Mouse (Mus musculus) forebrain, embryonic 10.5 days (tissue): ENCODE measurements around the gene Nabp1. TPM values are rescaled to one million over a fixed set of nuclear protein-coding genes. Genes with fewer than 3 reads are reported as not detected.
A peak's percentile ranks its signal among the peaks of the same experiment; 100 is the strongest.

Experiments
- DNase-seq: peaks from one replicate; pipeline ENCODE4 v3.0.0-alpha.2; 2017; ENCODE audit warnings: low spot score; ENCODE audit errors: extremely low spot score
- H3K27ac ChIP-seq: fragments of 300-500 bp; sonication (generic); 2 replicates; pipeline ENCODE4 v1.5.1; 2016; ENCODE audit warnings: mild to moderate bottlenecking
- H3K27me3 ChIP-seq: fragments of 300-500 bp; sonication (generic); 2 replicates; pipeline ENCODE4 v1.6.1; 2016; ENCODE audit warnings: mild to moderate bottlenecking; ENCODE audit not compliant: poor library complexity, severe bottlenecking
- H3K36me3 ChIP-seq: fragments of 300-500 bp; sonication (generic); replicated peaks from 2 replicates; pipeline ENCODE4 v1.6.1; 2016; ENCODE audit warnings: mild to moderate bottlenecking, moderate library complexity
- H3K4me1 ChIP-seq: fragments of 300-500 bp; sonication (generic); 2 replicates; pipeline ENCODE4 v1.6.1; 2016
- H3K4me3 ChIP-seq: fragments of 300-500 bp; sonication (generic); 2 replicates; pipeline ENCODE4 v1.5.1; 2016; ENCODE audit warnings: mild to moderate bottlenecking, moderate library complexity
- H3K9me3 ChIP-seq: fragments of 300-500 bp; sonication (generic); 2 replicates; pipeline ENCODE4 v1.6.1; 2016; ENCODE audit warnings: mild to moderate bottlenecking, moderate library complexity
- WGBS: fragments of 180-500 bp; shearing (Covaris S2); methylation state at CpG from one replicate; pipeline ENCODE4 v1.1.7; 2016; 5-methylcytosine and 5-hydroxymethylcytosine counted together
- polyA plus RNA-seq: library from polyadenylated mRNA; unstranded; fragments of >200 nt; fragmentation: Nextera tagmentation; extraction: Ambion mirVana; gene quantifications from 2 replicates; pipeline ENCODE4 v1.2.1, GENCODE M21; 2016

The Nabp1 gene
- 8.9 and 9.7 TPM in 2 replicates for polyA plus RNA-seq

GRCm38 (mm10) chr1:51478262-51479026, at the start of gene Nabp1:
TSS of gene Nabp1 (minus strand) at chr1:51478425.
- peak; percentile 97 for DNase-seq
- H3K27me3 ChIP-seq, result peaks cover 9% of the 10 kb centered on the region; the same call in 1 of the 2 replicates
- peak within 1 kb of the TSS; percentile 71 for H3K4me3 ChIP-seq
- WGBS, result under 1% methylated on average over 51 of the region's 51 CpGs
- H3K36me3 ChIP-seq, result no peaks in the 10 kb centered on the region
- peaks cover 13% of the 10 kb centered on the region for H3K4me1 ChIP-seq
- peak within 1 kb of the TSS; percentile 88 for H3K27ac ChIP-seq
- no peaks in the 10 kb centered on the region for H3K9me3 ChIP-seq

GRCm38 (mm10) chr1:51525563-51526265, 47.5 kb upstream of the Nabp1 start:
- Histone ChIP-seq H3K4me1 (peaks cover 11% of the 10 kb centered on the region), H3K4me3 (no peak overlapping the region), H3K9me3 (no peaks in the 10 kb centered on the region), H3K27me3 (no peaks in the 10 kb centered on the region), H3K36me3 (no peaks in the 10 kb centered on the region), H3K27ac (no peak overlapping the region)
- WGBS, result 69% methylated on average over 1 of the region's 1 CpGs
- no peak for DNase-seq

GRCm38 (mm10) chr1:51521651-51522050, 43.4 kb upstream of the Nabp1 start:
- H3K27ac ChIP-seq, result no peak overlapping the region
- no peaks in the 10 kb centered on the region for H3K27me3 ChIP-seq
- no peaks in the 10 kb centered on the region for H3K36me3 ChIP-seq
- no peak for DNase-seq
- WGBS, result 88% methylated on average over 8 of the region's 8 CpGs
- H3K4me1 ChIP-seq, result no peaks in the 10 kb centered on the region
- no peaks in the 10 kb centered on the region for H3K9me3 ChIP-seq
- no peak overlapping the region for H3K4me3 ChIP-seq

- Histone ChIP-seq H3K36me3 (no peaks in the 10 kb centered on the region), H3K27me3 (no peaks in the 10 kb centered on the region), H3K9me3 (no peaks in the 10 kb centered on the region), H3K4me3 (no peak overlapping the region), H3K4me1 (no peaks in the 10 kb centered on the region; the same call in 1 of the 2 replicates), H3K27ac (no peak overlapping the region)
- WGBS, result 87% methylated on average over 5 of the region's 5 CpGs
- no peak for DNase-seq
Measured at GRCm38 (mm10) chr1:51520246-51520780, 42.1 kb upstream of the Nabp1 start.

GRCm38 (mm10) chr1:51519112-51519511, 40.9 kb upstream of the Nabp1 start:
- no peaks in the 10 kb centered on the region for H3K36me3 ChIP-seq
- 94% methylated on average over 3 of the region's 3 CpGs for WGBS
- no peak for DNase-seq

GRCm38 (mm10) chr1:51515625-51516024, 37.4 kb upstream of the Nabp1 start:
- WGBS, result 72% methylated on average over 2 of the region's 2 CpGs
- H3K4me3 ChIP-seq, result no peak overlapping the region
- no peak for DNase-seq
- no peaks in the 10 kb centered on the region for H3K27me3 ChIP-seq
- no peaks in the 10 kb centered on the region for H3K9me3 ChIP-seq
- H3K4me1 ChIP-seq, result no peaks in the 10 kb centered on the region; the same call in 1 of the 2 replicates
- no peak overlapping the region for H3K27ac ChIP-seq
- no peaks in the 10 kb centered on the region for H3K36me3 ChIP-seq

More at GRCm38 (mm10) chr1:51519112-51519511, 40.9 kb upstream of the Nabp1 start:
- Histone ChIP-seq H3K27me3 (no peaks in the 10 kb centered on the region), H3K27ac (no peak overlapping the region), H3K4me1 (no peaks in the 10 kb centered on the region; the same call in 1 of the 2 replicates), H3K4me3 (no peak overlapping the region), H3K9me3 (no peaks in the 10 kb centered on the region)

GRCm38 (mm10) chr1:51515041-51515440, 36.8 kb upstream of the Nabp1 start:
- WGBS, result 83% methylated on average over 3 of the region's 3 CpGs
- H3K4me1 ChIP-seq, result peaks cover under 1% of the 10 kb centered on the region; the same call in 1 of the 2 replicates
- H3K9me3 ChIP-seq, result no peaks in the 10 kb centered on the region
- H3K27me3 ChIP-seq, result no peaks in the 10 kb centered on the region
- no peak overlapping the region for H3K27ac ChIP-seq
- no peak for DNase-seq
- H3K36me3 ChIP-seq, result no peaks in the 10 kb centered on the region
- H3K4me3 ChIP-seq, result no peak overlapping the region

GRCm38 (mm10) chr1:51514379-51514778, 36.2 kb upstream of the Nabp1 start:
- DNase-seq, result no peak
- 94% methylated on average over 2 of the region's 2 CpGs for WGBS
- H3K36me3 ChIP-seq, result no peaks in the 10 kb centered on the region
- H3K4me3 ChIP-seq, result no peak overlapping the region
- no peaks in the 10 kb centered on the region for H3K27me3 ChIP-seq
- no peak overlapping the region for H3K27ac ChIP-seq
- peaks cover 7% of the 10 kb centered on the region for H3K4me1 ChIP-seq
- no peaks in the 10 kb centered on the region for H3K9me3 ChIP-seq

- Histone ChIP-seq H3K4me1 (peaks cover 19% of the 10 kb centered on the region), H3K27ac (no peak overlapping the region), H3K4me3 (no peak overlapping the region), H3K27me3 (no peaks in the 10 kb centered on the region), H3K9me3 (no peaks in the 10 kb centered on the region), H3K36me3 (no peaks in the 10 kb centered on the region)
- no peak for DNase-seq
- 88% methylated on average over 7 of the region's 7 CpGs for WGBS
Measured at GRCm38 (mm10) chr1:51513059-51513713, 35.0 kb upstream of the Nabp1 start.

GRCm38 (mm10) chr1:51512326-51512725, 34.1 kb upstream of the Nabp1 start:
- Histone ChIP-seq H3K27me3 (no peaks in the 10 kb centered on the region), H3K9me3 (no peaks in the 10 kb centered on the region), H3K4me3 (no peak overlapping the region), H3K27ac (no peak overlapping the region), H3K4me1 (peaks cover 19% of the 10 kb centered on the region), H3K36me3 (no peaks in the 10 kb centered on the region)
- no peak for DNase-seq
- WGBS, result 95% methylated on average over 2 of the region's 2 CpGs

GRCm38 (mm10) chr1:51509776-51510175, 31.6 kb upstream of the Nabp1 start:
- Histone ChIP-seq H3K27ac (no peak overlapping the region), H3K4me1 (peaks cover 19% of the 10 kb centered on the region), H3K4me3 (no peak overlapping the region), H3K36me3 (no peaks in the 10 kb centered on the region), H3K27me3 (no peaks in the 10 kb centered on the region), H3K9me3 (no peaks in the 10 kb centered on the region)
- DNase-seq, result no peak
- 79% methylated on average over 8 of the region's 8 CpGs for WGBS

- 5% methylated on average over 7 of the region's 7 CpGs for WGBS
- no peak overlapping the region for H3K4me3 ChIP-seq
- peaks cover 19% of the 10 kb centered on the region for H3K4me1 ChIP-seq
- no peaks in the 10 kb centered on the region for H3K27me3 ChIP-seq
- H3K36me3 ChIP-seq, result no peaks in the 10 kb centered on the region
- peak; percentile 29 for DNase-seq
- H3K9me3 ChIP-seq, result no peaks in the 10 kb centered on the region
- H3K27ac ChIP-seq, result no peak overlapping the region
Measured at GRCm38 (mm10) chr1:51509083-51509482, 30.9 kb upstream of the Nabp1 start.
